Mouse (Mus musculus): ENCODE measurements around the gene Larp6.

The Larp6 gene

GRCm38 (mm10) chr9:60759436-60760007 lies 46.7 kb downstream of the Larp6 start:
- in situ Hi-C loops (cut with MboI): no loop called here

GRCm38 (mm10) chr9:60765181-60765580 lies 52.4 kb downstream of the Larp6 start:
- in situ Hi-C loops (cut with MboI): no loop called here

GRCm38 (mm10) chr9:60768393-60768792 lies 55.6 kb downstream of the Larp6 start:
- in situ Hi-C loops (cut with MboI): no loop called here

DNA sequence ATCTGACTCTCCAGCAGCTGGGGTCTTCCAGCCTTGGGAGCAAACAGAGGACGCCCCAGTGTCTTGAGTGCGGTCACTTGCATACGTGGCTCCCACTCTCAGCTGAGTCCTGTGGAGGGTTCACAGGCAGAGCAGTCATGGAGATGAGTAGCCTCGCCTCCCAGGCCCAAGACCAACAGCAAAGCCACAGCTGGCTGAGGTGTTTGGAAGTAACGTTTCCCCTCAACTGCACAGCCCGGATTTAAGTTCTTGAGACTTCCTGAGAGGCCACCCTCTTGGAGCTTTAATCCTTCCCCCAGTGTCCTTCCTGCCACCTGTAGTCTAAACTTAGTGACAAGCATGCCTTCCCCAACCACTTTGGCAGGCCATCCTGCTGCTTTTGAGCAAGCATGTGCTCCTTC lies 56.9 kb downstream of the Larp6 start:
- in situ Hi-C loops (cut with MboI): no loop called here

GRCm38 (mm10) chr9:60773713-60774112 lies 60.9 kb downstream of the Larp6 start:
- in situ Hi-C loops (cut with MboI): no loop called here

DNA sequence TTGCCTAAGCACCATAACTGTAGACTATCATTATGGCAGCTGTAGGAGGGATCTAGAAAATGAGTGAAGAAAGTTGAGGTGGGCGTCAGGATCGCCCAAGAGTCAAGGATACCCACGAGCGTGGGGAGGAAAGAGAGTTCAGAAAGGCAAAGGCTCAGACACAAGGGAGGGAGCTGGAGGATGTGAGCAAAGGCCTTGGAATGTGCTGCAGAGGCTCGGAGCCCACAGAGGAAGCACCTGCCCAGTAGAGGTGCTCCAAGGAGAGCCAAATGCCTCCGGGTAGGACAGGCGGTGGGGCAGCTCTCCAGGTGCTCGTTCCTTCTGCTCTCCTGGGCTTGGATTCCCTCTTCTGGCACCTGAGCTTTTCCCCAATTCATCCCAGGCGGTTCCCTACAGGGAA lies 64.1 kb downstream of the Larp6 start:
- in situ Hi-C loops (cut with MboI): no loop called here

DNA sequence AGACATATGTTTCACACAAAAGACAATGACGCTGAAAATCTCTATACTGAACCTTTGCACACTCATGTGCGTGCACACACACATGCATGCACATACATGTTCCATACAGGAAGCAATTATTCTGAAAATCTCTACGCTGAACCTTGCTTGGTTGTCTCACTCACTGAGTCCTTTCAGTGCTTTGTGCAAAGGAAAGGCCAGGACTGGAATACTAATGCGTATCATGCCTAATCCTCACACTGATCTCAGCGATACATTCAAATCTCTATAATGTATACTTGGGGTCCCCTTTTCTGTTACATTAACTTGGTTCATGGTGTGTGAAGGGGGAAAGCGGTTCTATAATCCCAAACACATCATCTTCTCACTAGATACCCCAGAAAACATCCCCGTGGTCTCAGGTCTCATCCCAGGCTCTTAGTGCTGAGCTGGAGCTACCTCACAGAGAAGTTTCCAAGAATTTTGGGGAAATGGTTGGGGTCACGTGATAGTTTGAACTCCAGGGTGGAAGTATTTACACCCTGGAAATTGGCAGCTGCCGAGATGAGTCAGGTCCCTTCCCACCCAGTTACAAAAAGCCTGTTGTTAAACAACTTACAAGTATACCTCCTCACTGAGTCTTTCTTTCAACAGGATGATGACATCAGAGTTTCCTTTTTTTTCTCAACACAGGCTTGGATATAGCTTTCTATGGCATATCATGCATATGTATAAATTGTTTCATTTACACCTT lies 69.4 kb downstream of the Larp6 start:
- in situ Hi-C loops (cut with MboI): no loop called here

DNA sequence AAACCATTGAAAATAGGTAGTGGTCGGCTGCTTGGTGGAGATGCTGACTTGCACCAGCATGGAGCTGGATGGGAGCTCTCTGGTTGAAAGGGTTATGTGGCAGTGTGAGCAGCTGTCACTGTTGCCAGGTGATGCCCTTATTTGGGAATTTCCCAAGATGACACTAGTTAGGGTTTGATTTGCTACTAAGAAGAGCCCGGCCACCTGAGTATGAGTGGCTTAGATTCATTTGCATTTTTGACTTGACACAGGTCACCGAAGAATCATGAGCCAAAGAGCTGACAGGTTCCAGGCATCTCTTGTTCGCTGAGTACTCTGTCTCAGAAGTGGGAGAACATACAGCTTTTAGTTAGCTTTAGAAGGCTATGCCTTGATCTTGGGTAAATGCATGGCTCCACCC lies 72.3 kb downstream of the Larp6 start:
- in situ Hi-C loops (cut with MboI): no loop called here

DNA sequence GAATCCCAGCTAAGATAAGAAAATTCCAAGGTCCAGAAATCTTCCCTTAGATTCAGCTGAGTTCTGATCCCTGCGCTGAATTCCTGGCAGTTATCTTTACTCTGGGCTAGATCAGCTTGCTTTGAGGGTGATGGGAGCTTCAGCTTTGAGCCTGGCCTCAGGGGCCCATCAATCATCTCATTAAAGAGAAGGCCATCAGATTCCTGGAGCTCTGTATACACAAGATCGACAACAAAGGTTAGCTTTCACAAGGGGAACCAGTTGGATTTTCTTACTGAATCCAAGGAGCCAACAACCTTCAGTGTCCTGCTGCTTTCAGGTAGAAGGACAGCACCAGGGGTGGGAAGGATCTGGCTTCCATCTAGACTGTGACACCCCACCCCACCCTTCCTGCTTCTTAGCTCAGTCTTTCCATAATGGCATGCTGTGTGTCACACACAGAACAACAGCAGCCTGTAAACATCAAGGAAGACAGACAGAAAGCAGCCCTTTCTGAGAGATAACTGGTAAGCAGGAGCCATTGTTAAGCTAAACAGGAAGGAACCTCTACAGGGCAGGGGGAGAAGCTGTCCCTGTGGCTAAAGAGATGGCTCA lies 74.8 kb downstream of the Larp6 start:
- in situ Hi-C loops (cut with MboI): no loop called here
